8 mouse cellular contexts compared by ENCODE assay signal in the genomic region with DNA sequence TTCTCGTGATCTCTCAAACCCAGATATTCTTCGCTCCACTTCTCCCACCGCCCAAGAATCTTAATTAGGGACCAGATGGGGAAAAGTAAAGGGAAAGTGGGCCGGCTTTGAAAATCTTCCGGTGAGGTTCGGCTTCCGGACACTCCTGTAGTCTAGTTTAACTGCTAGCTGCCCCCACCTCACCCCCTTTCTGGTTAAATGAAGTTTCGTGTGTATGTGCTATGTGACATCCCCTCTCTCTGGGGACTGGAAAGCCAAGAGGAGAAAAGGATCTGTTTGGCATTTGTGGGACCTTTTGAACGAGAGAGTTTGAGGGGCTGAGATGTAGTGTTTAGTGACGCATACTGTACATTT. TPM values are rescaled to one million over a fixed set of nuclear protein-coding genes. Genes with fewer than 3 reads are reported as not detected.
A peak's percentile ranks its signal among the peaks of the same experiment; 100 is the strongest.
DNase-seq lines count a peak whose midpoint lies in the region; ATAC-seq and TF ChIP-seq lines count a peak whose summit lies in the region.

A gene (minus strand): TSS at position 270 of the 354 bp plus-strand sequence.

- ATAC-seq in intestine, postnatal 0 days: no peak

- peak within 1 kb of the TSS; percentile 91 for H3K4me2 ChIP-seq in intestine, postnatal 0 days (replicated peaks; ENCODE audit: low read depth)

- H3K4me3 ChIP-seq in cerebellum, adult 2 months (replicated peaks; ENCODE audit: insufficient read depth, low read depth, low read length): peak within 1 kb of the TSS; percentile 88
- peak within 1 kb of the TSS; percentile 98 for H3K4me3 ChIP-seq in spleen, adult 2 months (ENCODE audit: extremely low read depth, insufficient read depth, insufficient read length)
- H3K4me3 ChIP-seq in intestine, postnatal 0 days (ENCODE audit: low read depth, low read length): peak within 1 kb of the TSS; percentile 94
- H3K4me3 ChIP-seq in midbrain, embryonic 10.5 days: peak within 1 kb of the TSS; percentile 92

- peaks cover 3% of the 10 kb centered on the region for H3K36me3 ChIP-seq in spleen, adult 2 months (ENCODE audit: control insufficient read depth, insufficient read depth, low read length)
- H3K36me3 ChIP-seq in intestine, postnatal 0 days (ENCODE audit: control insufficient read depth, insufficient read depth): no peaks in the 10 kb centered on the region
- H3K36me3 ChIP-seq in midbrain, embryonic 10.5 days: peaks cover 45% of the 10 kb centered on the region

- H3K9ac ChIP-seq in intestine, postnatal 0 days (ENCODE audit: low read depth, low read length): peak within 1 kb of the TSS; percentile 81

- peaks cover 5% of the 10 kb centered on the region for H3K4me1 ChIP-seq in cerebellum, adult 2 months (ENCODE audit: control insufficient read depth, insufficient read depth, low read length)
- H3K4me1 ChIP-seq in spleen, adult 2 months (ENCODE audit: control insufficient read depth, insufficient read depth, insufficient read length): peaks cover 2% of the 10 kb centered on the region; the same call in 1 of the 2 replicates
- H3K4me1 ChIP-seq in intestine, postnatal 0 days (replicated peaks; ENCODE audit: control insufficient read depth, insufficient read depth, low read length): no peaks in the 10 kb centered on the region
- H3K4me1 ChIP-seq in midbrain, embryonic 10.5 days: peaks cover 38% of the 10 kb centered on the region

- under 1% methylated on average over 10 of the region's 10 CpGs for WGBS in cerebellum, adult 2 months
- under 1% methylated on average over 10 of the region's 10 CpGs for WGBS in spleen, adult 2 months
- under 1% methylated on average over 10 of the region's 10 CpGs for WGBS in intestine, postnatal 0 days
- WGBS in midbrain, embryonic 10.5 days: under 1% methylated on average over 10 of the region's 10 CpGs

- H3K9me3 ChIP-seq in intestine, postnatal 0 days (ENCODE audit: control insufficient read depth): no peaks in the 10 kb centered on the region
- no peaks in the 10 kb centered on the region for H3K9me3 ChIP-seq in midbrain, embryonic 10.5 days (replicated peaks)

- no peak for TF ChIP-seq CTCF in cerebellum, adult 2 months (IDR thresholded peaks at IDR 0.05; ENCODE audit: borderline replicate concordance, insufficient read depth, low read depth, low read length)
- no peak for TF ChIP-seq CTCF in spleen, adult 2 months (IDR thresholded peaks at IDR 0.05; ENCODE audit: extremely low read depth, insufficient read depth, insufficient read length, insufficient replicate concordance)
- TF ChIP-seq CTCF in intestine, postnatal 0 days (IDR thresholded peaks at IDR 0.05; ENCODE audit: low read depth): no peak

- H3K27ac ChIP-seq in cerebellum, adult 2 months (ENCODE audit: insufficient read depth, low read length): 0 out of 2 replicates have a peak within 1 kb of the TSS, but pooled peaks have one; percentile 23
- H3K27ac ChIP-seq in spleen, adult 2 months (ENCODE audit: insufficient read depth, low read length): peak within 1 kb of the TSS; percentile 81
- H3K27ac ChIP-seq in intestine, postnatal 0 days (ENCODE audit: low read depth, low read length): peak within 1 kb of the TSS; percentile 87
- peak within 1 kb of the TSS; percentile 92 for H3K27ac ChIP-seq in midbrain, embryonic 10.5 days (replicated peaks)

- TF ChIP-seq POLR2A in cerebellum, adult 2 months (IDR thresholded peaks at IDR 0.05; ENCODE audit: borderline replicate concordance, insufficient read depth, low read length): no peak
- TF ChIP-seq POLR2A in spleen, adult 2 months (IDR thresholded peaks at IDR 0.05; ENCODE audit: low read depth, low read length): no peak

- H3K27me3 ChIP-seq in cerebellum, adult 2 months (ENCODE audit: control insufficient read depth, insufficient read depth, low read length): no peaks in the 10 kb centered on the region
- no peaks in the 10 kb centered on the region for H3K27me3 ChIP-seq in spleen, adult 2 months (ENCODE audit: control insufficient read depth, insufficient read depth, low read length)
- no peaks in the 10 kb centered on the region for H3K27me3 ChIP-seq in intestine, postnatal 0 days (replicated peaks; ENCODE audit: control insufficient read depth, insufficient read depth, low read length)
- H3K27me3 ChIP-seq in midbrain, embryonic 10.5 days (ENCODE audit: low read depth, poor library complexity, severe bottlenecking): no peaks in the 10 kb centered on the region

- no peak for DNase-seq in cerebellum, adult 2 months
- no peak for DNase-seq in cerebellum, adult 9-11 months
- DNase-seq in spleen, adult 2 months (ENCODE audit: low read depth in 1 of 2, low spot score in 2 of 2): no peak
- no peak for DNase-seq in spleen, adult 12 weeks (ENCODE audit: low spot score)
- DNase-seq in midbrain, embryonic 10.5 days (ENCODE audit: low spot score): no peak
- no peak for DNase-seq in ovary, postnatal 36 days (ENCODE audit: low spot score)
- DNase-seq in cerebellum, adult 18-20 months: no peak

RNA-seq across cellular contexts. Expression of the gene that starts here (rescaled TPM):
- polyA plus RNA-seq in cerebellum, adult 2 months (2012; rRNA removed): 27.0 and 28.7 TPM in 2 replicates
- 0.86 and 0.93 TPM in 2 replicates for polyA plus RNA-seq in spleen, adult 2 months (2012; rRNA removed)
- 13.1 TPM in 2 replicates for polyA plus RNA-seq in intestine, postnatal 0 days (2015; fragmentation: Nextera tagmentation; extraction: Ambion mirVana)
- 34.8 and 37.3 TPM in 2 replicates for polyA plus RNA-seq in midbrain, embryonic 10.5 days (2016; fragmentation: Nextera tagmentation; extraction: Ambion mirVana)

Comparison
In these comparisons a context has a peak if more than half of its experiments do, and no peak if none do; other contexts are left out.
1. H3K27ac ChIP-seq: peak in every context shown above with its lines; median percentile 92 in midbrain, embryonic 10.5 days; 87 in intestine, postnatal 0 days; 81 in spleen, adult 2 months; 23 in cerebellum, adult 2 months.